Mouse (Mus musculus) liver, embryonic 15.5 days (tissue): ENCODE results near the gene Pla1a. TPM values are rescaled to one million over a fixed set of nuclear protein-coding genes. Genes with fewer than 3 reads are reported as not detected.
A peak's percentile ranks its signal among the peaks of the same experiment; 100 is the strongest.

Experiments used
- ATAC-seq: fragments of 200-750 bp; cut with Nextera tagmentation; 2 replicates; pipeline ENCODE4 v1.8.0; 2017; ENCODE audit warnings: moderate number of reproducible peaks, mild to moderate bottlenecking, moderate library complexity; ENCODE audit not compliant: insufficient read depth
- H3K27ac ChIP-seq: fragments of 300-500 bp; sonication (generic); replicated peaks from 2 replicates; pipeline ENCODE4 v1.5.1; 2015; ENCODE audit warnings: mild to moderate bottlenecking, inconsistent platforms
- H3K27me3 ChIP-seq: fragments of 300-500 bp; sonication (generic); 2 replicates; pipeline ENCODE4 v1.6.1; 2015; ENCODE audit warnings: mild to moderate bottlenecking, inconsistent platforms
- H3K36me3 ChIP-seq: fragments of 300-500 bp; sonication (generic); replicated peaks from 2 replicates; pipeline ENCODE4 v1.6.1; 2015; ENCODE audit warnings: moderate library complexity, mild to moderate bottlenecking, inconsistent platforms
- H3K4me1 ChIP-seq: fragments of 300-500 bp; sonication (generic); replicated peaks from 2 replicates; pipeline ENCODE4 v1.6.1; 2015; ENCODE audit warnings: inconsistent platforms
- H3K4me2 ChIP-seq: fragments of 300-500 bp; sonication (generic); 2 replicates; pipeline ENCODE4 v1.6.1; 2015; ENCODE audit warnings: moderate library complexity, mild to moderate bottlenecking, inconsistent platforms
- H3K4me3 ChIP-seq: fragments of 300-500 bp; sonication (generic); replicated peaks from 2 replicates; pipeline ENCODE4 v1.5.1; 2015; ENCODE audit warnings: mild to moderate bottlenecking, inconsistent platforms
- H3K9ac ChIP-seq: fragments of 300-500 bp; sonication (generic); 2 replicates; pipeline ENCODE4 v1.6.1; 2015; ENCODE audit warnings: moderate library complexity, mild to moderate bottlenecking, inconsistent platforms
- H3K9me3 ChIP-seq: fragments of 300-500 bp; sonication (generic); replicated peaks from 2 replicates; pipeline ENCODE4 v1.6.1; 2016; ENCODE audit warnings: inconsistent platforms
- WGBS: fragments of 180-500 bp; shearing (Covaris S2); methylation state at CpG from one replicate; pipeline ENCODE4 v1.1.7; 2015; ENCODE audit warnings: mixed read lengths; ENCODE audit not compliant: insufficient replicate concordance; 5-methylcytosine and 5-hydroxymethylcytosine counted together
- polyA plus RNA-seq: library from polyadenylated mRNA; unstranded; fragments of >200 nt; fragmentation: Nextera tagmentation; extraction: Ambion mirVana; gene quantifications from 2 replicates; pipeline ENCODE4 v1.2.1, GENCODE M21; 2015

Pla1a gene
- polyA plus RNA-seq, 1 experiment from 2014 or later = 27.2 TPM

DNA sequence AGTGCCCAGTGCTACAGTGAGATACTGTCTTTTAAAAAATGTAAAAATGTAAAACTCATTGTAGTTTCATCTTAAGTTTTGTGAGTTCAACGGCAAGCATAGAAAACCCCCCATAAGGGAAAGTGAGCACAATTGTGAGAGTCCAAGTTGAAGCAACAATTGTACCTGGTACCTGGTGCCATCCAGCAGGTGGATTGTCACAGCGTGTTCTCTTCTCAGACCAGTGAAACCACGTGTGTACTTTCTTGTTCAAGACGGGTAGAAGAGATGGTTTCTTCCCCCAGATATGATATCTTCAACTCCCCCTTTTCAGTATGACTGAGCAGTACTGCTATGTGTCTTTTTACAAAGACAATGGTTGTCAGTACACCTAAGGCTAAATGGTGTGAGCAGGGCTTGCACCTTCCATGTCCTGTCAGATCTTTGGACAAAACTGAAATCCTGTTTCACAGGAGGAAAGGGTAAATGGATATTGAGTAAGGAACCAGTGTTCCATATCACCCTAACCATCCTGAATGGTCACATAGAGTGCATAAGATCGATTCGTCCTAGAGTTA, 74.6 kb downstream of the Pla1a start:
- 62% methylated on average over 6 of the region's 6 CpGs for WGBS

DNA sequence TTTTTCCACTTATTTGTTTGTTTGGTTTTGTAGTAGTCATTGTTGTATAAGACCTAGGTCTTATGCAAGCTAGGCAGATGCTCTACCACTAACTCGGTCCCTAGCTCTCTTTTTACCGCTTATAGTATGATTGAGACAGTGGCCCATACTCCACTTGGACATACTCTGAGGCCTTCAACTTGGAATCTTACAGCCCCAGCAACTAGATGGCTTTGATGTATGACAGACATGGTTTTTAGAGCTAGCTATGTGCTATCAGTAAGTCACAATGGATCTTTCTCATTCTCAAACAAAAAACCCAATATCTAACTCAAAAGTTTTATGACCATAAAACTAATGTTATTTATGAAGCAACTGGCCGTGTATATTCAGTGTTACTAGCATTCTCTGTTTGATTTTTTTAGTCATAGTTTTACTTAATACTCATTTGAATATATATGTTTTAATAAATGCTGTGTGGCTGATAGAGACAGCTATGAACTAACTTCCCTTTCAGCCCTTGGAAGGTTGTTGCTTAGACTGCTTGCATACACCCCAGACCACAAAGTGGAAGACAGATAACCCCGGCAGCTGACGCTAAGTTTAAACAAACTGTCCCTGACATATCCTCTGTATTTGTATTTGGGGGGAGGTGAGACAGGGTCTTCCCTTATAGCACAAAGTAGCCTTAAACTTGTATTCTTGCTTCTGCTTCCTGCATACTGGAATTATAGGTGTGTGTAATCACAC, 78.6 kb downstream of the Pla1a start:
- WGBS = 37% methylated on average over 5 of the region's 5 CpGs
- Histone ChIP-seq H3K4me2 (no peak overlapping the region), H3K27ac (no peak overlapping the region), H3K9ac (no peak overlapping the region), H3K4me3 (no peak overlapping the region), H3K36me3 (peaks cover 50% of the 10 kb centered on the region), H3K9me3 (no peaks in the 10 kb centered on the region), H3K27me3 (no peaks in the 10 kb centered on the region), H3K4me1 (peaks cover 34% of the 10 kb centered on the region)
- ATAC-seq = no peak

More for the DNA sequence above, 74.6 kb downstream of the Pla1a start:
- no peak overlapping the region for H3K27ac ChIP-seq
- no peak overlapping the region for H3K4me2 ChIP-seq
- no peak overlapping the region for H3K9ac ChIP-seq
- H3K4me1 ChIP-seq = peaks cover 30% of the 10 kb centered on the region
- no peaks in the 10 kb centered on the region for H3K27me3 ChIP-seq
- no peaks in the 10 kb centered on the region for H3K9me3 ChIP-seq
- peaks cover 15% of the 10 kb centered on the region for H3K36me3 ChIP-seq
- ATAC-seq = no peak
- H3K4me3 ChIP-seq = no peak overlapping the region

DNA sequence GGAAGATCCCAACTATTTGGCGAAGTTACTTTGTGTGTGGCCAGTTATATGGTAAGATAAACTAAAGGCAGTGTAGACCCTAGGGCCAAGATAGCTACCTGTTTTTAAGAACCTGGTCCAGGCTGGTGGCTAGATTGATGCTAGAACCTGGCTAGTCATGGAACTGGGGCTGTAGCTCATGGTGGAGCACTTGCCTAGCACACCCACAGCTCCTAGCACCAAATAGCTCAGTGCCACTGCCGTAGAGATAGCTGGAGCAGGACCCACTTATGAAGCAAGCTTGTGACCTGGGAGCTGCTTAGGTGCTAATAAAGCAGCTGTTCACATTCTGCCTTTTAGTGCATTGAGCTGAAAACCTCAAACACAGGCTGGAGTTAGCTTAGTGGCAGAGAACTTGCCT, 79.3 kb downstream of the Pla1a start:
- Histone ChIP-seq H3K27me3 (no peaks in the 10 kb centered on the region), H3K9ac (no peak overlapping the region), H3K4me2 (no peak overlapping the region), H3K9me3 (no peaks in the 10 kb centered on the region), H3K36me3 (peaks cover 54% of the 10 kb centered on the region), H3K4me3 (no peak overlapping the region), H3K27ac (0 out of 2 replicates have a peak overlapping the region, but pooled peaks have one; percentile 38), H3K4me1 (peaks cover 40% of the 10 kb centered on the region)
- ATAC-seq = no peak
- 68% methylated on average over 2 of the region's 2 CpGs for WGBS

DNA sequence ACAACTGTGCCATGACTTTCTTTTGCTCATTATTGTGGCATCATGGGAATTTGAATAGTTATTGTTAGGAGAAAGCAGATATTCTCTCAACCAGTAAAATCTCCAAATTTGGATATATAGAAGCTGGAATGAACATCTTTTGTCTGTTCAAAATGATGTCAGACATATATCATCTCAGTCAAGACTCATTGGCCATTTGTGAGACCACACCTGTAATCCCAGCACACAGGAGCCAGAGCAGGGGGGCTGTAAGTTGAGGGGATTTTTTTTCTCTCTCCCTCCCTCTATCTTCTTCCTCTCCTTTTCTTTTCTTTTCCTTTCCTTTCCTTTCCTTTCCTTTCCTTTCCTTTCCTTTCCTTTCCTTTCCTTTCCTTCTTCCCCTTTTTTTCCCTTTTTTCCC, 80.1 kb downstream of the Pla1a start:
- no peaks in the 10 kb centered on the region for H3K9me3 ChIP-seq
- H3K4me2 ChIP-seq = no peak overlapping the region
- peaks cover 54% of the 10 kb centered on the region for H3K36me3 ChIP-seq
- H3K4me3 ChIP-seq = no peak overlapping the region
- H3K4me1 ChIP-seq = peaks cover 46% of the 10 kb centered on the region
- H3K27ac ChIP-seq = no peak overlapping the region
- no peak for ATAC-seq
- no peaks in the 10 kb centered on the region for H3K27me3 ChIP-seq
- H3K9ac ChIP-seq = no peak overlapping the region

DNA sequence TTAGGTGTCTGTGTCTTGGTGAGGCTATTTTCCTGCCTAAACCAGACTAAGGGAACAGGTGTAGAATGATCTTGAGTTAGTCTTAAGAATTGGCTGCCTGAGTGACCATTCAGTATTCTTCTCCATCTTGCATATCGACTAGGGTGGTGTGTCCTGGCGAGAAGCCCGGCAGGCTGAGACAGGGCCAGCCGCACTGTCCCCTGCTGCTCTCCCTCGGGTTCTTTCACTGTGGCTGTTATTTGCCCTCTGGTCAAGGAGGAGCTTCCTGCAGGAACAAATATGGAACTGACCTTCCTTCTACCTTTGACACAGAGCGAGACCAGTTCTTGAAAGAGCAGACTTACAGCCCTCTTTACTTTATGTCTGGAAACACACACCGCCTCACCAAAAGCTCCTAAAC, 80.9 kb downstream of the Pla1a start:
- 87% methylated on average over 7 of the region's 7 CpGs for WGBS
- ATAC-seq = no peak
- H3K36me3 ChIP-seq = peaks cover 54% of the 10 kb centered on the region
- H3K9me3 ChIP-seq = no peaks in the 10 kb centered on the region
- no peaks in the 10 kb centered on the region for H3K27me3 ChIP-seq
- H3K4me2 ChIP-seq = no peak overlapping the region
- no peak overlapping the region for H3K4me3 ChIP-seq
- peak overlapping the region; percentile 14; the same call in 1 of the 2 replicates for H3K27ac ChIP-seq
- H3K9ac ChIP-seq = no peak overlapping the region
- peaks cover 50% of the 10 kb centered on the region for H3K4me1 ChIP-seq

DNA sequence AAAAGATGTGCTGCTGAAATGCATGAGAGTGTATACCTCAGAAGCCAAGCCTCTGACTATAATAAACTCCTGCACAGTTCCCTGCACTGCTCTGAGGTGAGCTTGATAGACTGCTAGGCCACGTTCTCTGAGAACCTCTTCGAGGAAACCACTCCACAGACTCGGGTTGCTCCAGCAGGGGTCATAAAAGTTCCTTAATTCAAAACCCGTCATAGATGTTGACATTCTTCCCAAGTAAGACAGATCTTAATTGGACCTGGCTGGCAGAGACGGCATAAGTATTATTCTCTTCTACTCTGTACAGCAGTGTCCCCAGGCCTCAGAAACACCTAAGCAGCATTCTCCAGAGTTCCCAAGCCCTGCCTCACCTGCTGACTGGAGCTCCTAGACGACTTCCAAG, 82.0 kb downstream of the Pla1a start:
- Histone ChIP-seq H3K27me3 (no peaks in the 10 kb centered on the region), H3K36me3 (peaks cover 51% of the 10 kb centered on the region), H3K4me2 (peak overlapping the region; percentile 75), H3K9ac (peak overlapping the region; percentile 16; the same call in 1 of the 2 replicates), H3K27ac (peak overlapping the region; percentile 77), H3K4me1 (peaks cover 55% of the 10 kb centered on the region), H3K4me3 (0 out of 2 replicates have a peak overlapping the region, but pooled peaks have one; percentile 15), H3K9me3 (no peaks in the 10 kb centered on the region)
- WGBS = 54% methylated on average over 6 of the region's 6 CpGs
- ATAC-seq = no peak

DNA sequence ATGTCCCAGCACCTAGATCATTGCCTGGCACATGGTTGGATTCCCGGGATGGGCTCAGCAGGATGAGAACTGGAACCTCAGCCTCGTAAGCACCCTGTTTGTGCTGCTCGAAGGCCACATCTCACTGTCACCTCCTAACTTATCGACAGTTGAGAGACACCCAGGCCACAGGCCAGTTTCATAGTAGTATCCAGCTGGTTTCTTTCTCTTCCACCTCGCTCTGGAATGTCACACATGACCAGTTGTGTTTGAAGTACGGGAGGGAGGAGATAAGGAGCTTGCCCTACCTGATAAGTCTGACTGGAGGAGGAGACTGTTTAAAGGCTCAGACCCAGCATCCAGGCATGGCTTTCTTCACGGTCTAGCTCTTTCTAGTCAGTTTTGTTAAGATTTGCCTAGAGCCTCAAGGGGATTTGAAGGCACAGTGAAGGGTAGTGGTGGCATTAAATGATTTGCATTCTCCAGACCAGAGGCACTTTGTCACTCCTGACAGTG, 82.5 kb downstream of the Pla1a start:
- H3K27me3 ChIP-seq = no peaks in the 10 kb centered on the region
- peak; percentile 55 for ATAC-seq
- 26% methylated on average over 7 of the region's 7 CpGs for WGBS
- H3K36me3 ChIP-seq = peaks cover 48% of the 10 kb centered on the region
- H3K4me2 ChIP-seq = peak overlapping the region; percentile 75
- peaks cover 56% of the 10 kb centered on the region for H3K4me1 ChIP-seq
- H3K9ac ChIP-seq = peak overlapping the region; percentile 16
- H3K4me3 ChIP-seq = peak overlapping the region; percentile 15
- no peaks in the 10 kb centered on the region for H3K9me3 ChIP-seq
- peak overlapping the region; percentile 77 for H3K27ac ChIP-seq

DNA sequence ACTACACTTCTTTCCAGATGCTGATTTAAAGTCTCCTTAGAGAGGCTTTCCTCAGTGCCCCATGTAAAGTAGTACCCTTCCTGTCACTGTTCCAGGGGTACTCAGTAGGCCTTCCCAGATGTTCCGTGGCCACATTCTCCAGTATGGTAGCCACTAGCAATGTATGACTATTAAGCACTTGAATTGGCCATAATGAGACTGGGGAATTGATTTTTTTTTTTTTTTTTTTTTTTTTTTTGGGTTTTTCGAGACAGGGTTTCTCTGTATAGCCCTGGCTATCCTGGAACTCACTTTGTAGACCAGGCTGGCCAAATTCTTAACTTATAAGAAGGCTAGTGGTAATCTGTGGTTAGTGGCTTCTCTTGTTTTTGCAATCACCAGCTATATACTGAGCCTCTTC, 83.1 kb downstream of the Pla1a start:
- Histone ChIP-seq H3K27ac (peak overlapping the region; percentile 77), H3K4me3 (peak overlapping the region; percentile 15), H3K36me3 (peaks cover 48% of the 10 kb centered on the region), H3K9me3 (no peaks in the 10 kb centered on the region), H3K27me3 (no peaks in the 10 kb centered on the region), H3K4me1 (peaks cover 60% of the 10 kb centered on the region), H3K4me2 (peak overlapping the region; percentile 75), H3K9ac (peak overlapping the region; percentile 16)
- WGBS = 78% methylated on average over 2 of the region's 2 CpGs
- no peak for ATAC-seq

DNA sequence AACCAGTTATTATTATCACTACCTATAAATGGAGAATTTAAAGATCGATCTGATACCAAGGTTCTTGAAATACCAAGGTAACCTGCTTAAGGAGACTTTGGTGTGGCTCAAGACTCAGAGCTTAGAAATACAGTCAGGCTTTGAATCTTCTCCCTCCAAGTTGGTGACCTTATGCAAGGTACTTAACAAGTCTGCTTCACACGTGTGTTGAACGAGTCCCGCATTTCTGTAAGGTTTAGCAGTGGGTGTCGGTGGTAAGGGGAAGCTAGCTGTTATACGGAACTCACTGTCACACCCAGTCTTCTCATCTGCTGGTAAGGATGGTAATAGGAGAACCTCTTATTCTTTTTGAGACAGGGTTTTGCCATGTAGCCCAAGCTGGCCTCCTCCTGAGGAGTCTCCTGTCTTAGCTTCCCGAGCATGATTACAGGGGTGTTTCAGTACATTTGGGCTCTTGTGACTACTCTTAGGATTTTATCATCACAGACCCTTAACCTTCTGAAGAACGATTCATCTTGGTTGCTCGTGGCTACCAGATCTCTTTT, 84.7 kb downstream of the Pla1a start:
- no peak for ATAC-seq
- Histone ChIP-seq H3K4me2 (peak overlapping the region; percentile 75), H3K9me3 (no peaks in the 10 kb centered on the region), H3K9ac (peak overlapping the region; percentile 45), H3K27ac (peak overlapping the region; percentile 60), H3K4me1 (peaks cover 56% of the 10 kb centered on the region), H3K36me3 (peaks cover 40% of the 10 kb centered on the region), H3K27me3 (no peaks in the 10 kb centered on the region), H3K4me3 (peak overlapping the region; percentile 95)
- 45% methylated on average over 9 of the region's 9 CpGs for WGBS

DNA sequence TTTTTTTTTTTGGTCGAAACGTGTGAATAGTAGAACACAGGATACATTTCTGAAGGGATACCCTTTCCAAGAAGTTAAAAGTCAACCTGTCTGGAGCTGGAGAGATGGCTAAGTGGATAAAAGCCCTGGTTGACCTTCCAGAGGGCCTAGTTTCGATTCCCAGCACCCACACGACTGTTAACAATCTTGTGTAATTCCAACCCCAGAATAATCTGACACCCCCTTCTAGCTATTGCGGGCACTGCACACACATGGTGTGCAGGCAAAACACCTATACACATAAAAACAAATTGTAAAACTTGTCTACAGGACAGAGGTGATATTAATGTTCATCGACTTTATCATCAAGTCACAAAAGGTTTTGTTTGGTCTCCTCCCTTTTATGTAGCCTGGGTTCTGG, 85.4 kb downstream of the Pla1a start:
- H3K27me3 ChIP-seq = no peaks in the 10 kb centered on the region
- 26% methylated on average over 6 of the region's 6 CpGs for WGBS
- peak overlapping the region; percentile 95 for H3K4me3 ChIP-seq
- peaks cover 56% of the 10 kb centered on the region for H3K4me1 ChIP-seq
- peak overlapping the region; percentile 75 for H3K4me2 ChIP-seq
- peak overlapping the region; percentile 88 for H3K9ac ChIP-seq
- H3K27ac ChIP-seq = peak overlapping the region; percentile 60
- no peaks in the 10 kb centered on the region for H3K9me3 ChIP-seq
- ATAC-seq = no peak
- peaks cover 36% of the 10 kb centered on the region for H3K36me3 ChIP-seq

DNA sequence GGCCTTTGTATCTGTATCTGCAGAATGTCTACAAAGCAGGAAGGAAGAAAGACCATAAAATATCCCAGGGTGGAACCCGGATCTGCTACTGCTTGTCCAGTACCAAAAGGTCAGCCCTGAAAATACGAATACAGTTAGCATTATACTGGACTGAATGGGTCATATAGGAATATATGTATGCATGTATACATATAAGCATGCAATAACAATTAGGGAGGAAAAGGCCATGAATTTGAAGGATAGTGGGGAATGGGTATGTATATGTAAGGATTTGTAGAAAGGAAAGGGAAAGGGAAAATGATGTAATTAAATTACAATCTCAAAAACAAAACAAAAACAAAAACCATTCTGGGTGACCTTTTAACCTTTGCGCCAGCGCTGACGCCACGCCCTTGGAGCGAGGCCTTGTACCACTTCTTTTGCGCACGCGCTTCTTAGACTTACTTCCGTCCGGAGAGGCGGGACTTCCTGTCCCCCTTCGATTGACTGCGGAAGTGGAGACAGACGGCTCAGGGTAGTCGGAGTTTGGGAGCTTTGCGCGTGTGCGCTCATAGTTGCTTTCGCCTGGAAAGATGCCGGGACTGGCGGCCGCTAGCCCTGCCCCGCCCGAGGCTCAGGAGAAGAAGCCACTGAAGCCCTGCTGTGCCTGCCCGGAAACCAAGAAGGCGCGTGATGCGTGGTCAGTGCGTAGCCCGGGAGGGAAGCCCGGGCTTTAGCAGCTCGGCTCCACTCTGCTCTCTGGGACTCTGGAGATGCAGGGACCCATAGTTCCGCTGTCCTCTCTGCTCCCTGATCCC, 86.2 kb downstream of the Pla1a start, which contains the start of the genes Cox17 and Gm21987:
Cox17 (plus strand) TSS at position 463 of the 797 bp plus-strand sequence.
Gm21987 (plus strand) TSS at position 512 of the 797 bp plus-strand sequence.
- peaks cover 28% of the 10 kb centered on the region for H3K36me3 ChIP-seq

More for the DNA sequence above, 86.2 kb downstream of the Pla1a start, which contains the start of the genes Cox17 and Gm21987:
- Histone ChIP-seq H3K27ac (peak within 1 kb of the TSS; percentile 94), H3K4me1 (peaks cover 53% of the 10 kb centered on the region), H3K27me3 (peaks cover 6% of the 10 kb centered on the region), H3K4me2 (peak within 1 kb of the TSS; percentile 75), H3K9me3 (no peaks in the 10 kb centered on the region), H3K4me3 (peak within 1 kb of the TSS; percentile 95), H3K9ac (peak within 1 kb of the TSS; percentile 88)
- 2% methylated on average over 35 of the region's 35 CpGs for WGBS
- ATAC-seq = peak; percentile 95
